Mouse (Mus musculus) heart, embryonic 14.5 days (tissue): ENCODE measurements around the gene Traf1. TPM values are rescaled to one million over a fixed set of nuclear protein-coding genes. Genes with fewer than 3 reads are reported as not detected.

Experiments
- ATAC-seq: fragments of 200-750 bp; cut with Nextera tagmentation; 2 replicates; pipeline ENCODE4 v1.8.0; 2017; ENCODE audit warnings: low read depth, moderate TSS enrichment; ENCODE audit not compliant: insufficient number of reproducible peaks, insufficient read depth, low FRiP score
- H3K27ac ChIP-seq, 2 experiments: fragments of 200-500 bp in 1 of 2; fragments of 300-500 bp in 1 of 2; sonication (generic) in 1 of 2; replicated peaks in 1 of 2; 2 replicates each; pipeline ENCODE4 v1.5.1; 2012 to 2014; ENCODE audit warnings: low read depth in 2 of 2, low read length in 2 of 2, control low read depth in 1 of 2, mild to moderate bottlenecking in 1 of 2, mixed read lengths in 1 of 2; ENCODE audit not compliant: control insufficient read depth in 1 of 2, insufficient read depth in 1 of 2
- H3K27me3 ChIP-seq: fragments of 300-500 bp; sonication (generic); 2 replicates; pipeline ENCODE4 v1.6.1; 2014; ENCODE audit warnings: mild to moderate bottlenecking, low read length, control low read depth; ENCODE audit not compliant: control insufficient read depth, insufficient read depth
- H3K36me3 ChIP-seq: fragments of 300-500 bp; sonication (generic); 2 replicates; pipeline ENCODE4 v1.6.1; 2014; ENCODE audit warnings: mild to moderate bottlenecking, control low read depth, low read length, mixed read lengths; ENCODE audit not compliant: control insufficient read depth, insufficient read depth
- H3K4me1 ChIP-seq, 2 experiments: fragments of 200-500 bp in 1 of 2; fragments of 300-500 bp in 1 of 2; sonication (generic) in 1 of 2; 2 replicates each; pipeline ENCODE4 v1.6.1; 2012 to 2014; ENCODE audit warnings: low read length in 2 of 2, control low read depth in 1 of 2, mixed read lengths in 1 of 2; ENCODE audit not compliant: control insufficient read depth in 2 of 2, insufficient read depth in 2 of 2
- H3K4me2 ChIP-seq: fragments of 300-500 bp; sonication (generic); 2 replicates; pipeline ENCODE4 v1.6.1; 2014; ENCODE audit warnings: mild to moderate bottlenecking, low read length
- H3K4me3 ChIP-seq, 2 experiments: fragments of 200-500 bp in 1 of 2; fragments of 300-500 bp in 1 of 2; sonication (generic) in 1 of 2; 2 replicates each; pipeline ENCODE4 v1.5.1; 2012 to 2014; ENCODE audit warnings: low read length in 2 of 2, mild to moderate bottlenecking in 2 of 2, control low read depth in 1 of 2, low read depth in 1 of 2, moderate library complexity in 1 of 2; ENCODE audit not compliant: control insufficient read depth in 1 of 2, insufficient read depth in 1 of 2
- H3K9ac ChIP-seq: fragments of 300-500 bp; sonication (generic); 2 replicates; pipeline ENCODE4 v1.6.1; 2014; ENCODE audit warnings: mild to moderate bottlenecking, low read length
- H3K9me3 ChIP-seq: fragments of 300-500 bp; sonication (generic); 2 replicates; pipeline ENCODE4 v1.6.1; 2016; ENCODE audit warnings: low read length, control low read depth; ENCODE audit not compliant: control insufficient read depth
- WGBS: fragments of 180-500 bp; shearing (Covaris S2); extraction: QIAGEN DNeasy Blood & Tissue Kit; methylation state at CpG from one replicate; pipeline ENCODE4 v1.1.7; 2014; 5-methylcytosine and 5-hydroxymethylcytosine counted together
- polyA plus RNA-seq: library from polyadenylated mRNA; unstranded; fragments of >200 nt; fragmentation: Nextera tagmentation; extraction: Ambion mirVana; gene quantifications from 2 replicates; pipeline ENCODE4 v1.2.1, GENCODE M21; 2014

Traf1 gene
- polyA plus RNA-seq, 1 experiment from 2014 or later, result 2.0 TPM

DNA sequence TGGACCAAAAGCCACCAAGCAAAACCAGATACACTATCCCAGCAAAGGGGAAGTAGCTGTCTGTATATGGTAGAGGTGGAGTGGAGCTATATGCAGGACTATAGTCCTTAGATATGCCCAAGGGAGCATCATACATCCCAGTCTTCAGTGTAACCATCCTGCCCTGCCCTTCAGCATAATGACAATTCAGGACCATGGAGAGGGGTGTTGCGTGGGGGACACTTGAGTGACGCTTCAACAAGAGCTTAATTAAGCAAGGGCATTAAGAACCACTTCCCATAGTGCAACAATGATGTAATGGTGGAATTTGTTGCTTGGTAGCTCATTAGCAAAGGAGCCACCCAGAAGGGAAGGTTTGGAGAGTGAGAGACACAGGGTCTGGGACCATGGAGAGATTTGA, 12.9 kb downstream of the Traf1 start:
- 8% methylated on average over 2 of the region's 2 CpGs for WGBS
- no peak overlapping the region for H3K4me2 ChIP-seq
- H3K4me3 ChIP-seq, result no peak overlapping the region
- peaks cover 7 to 8% of the 10 kb centered on the region in 2 experiments for H3K4me1 ChIP-seq
- H3K36me3 ChIP-seq, result no peaks in the 10 kb centered on the region
- ATAC-seq, result no peak
- no peaks in the 10 kb centered on the region for H3K27me3 ChIP-seq
- H3K9ac ChIP-seq, result no peak overlapping the region
- H3K9me3 ChIP-seq, result no peaks in the 10 kb centered on the region
- no peak overlapping the region for H3K27ac ChIP-seq

GRCm38 (mm10) chr2:34946046-34946445, 15.5 kb downstream of the Traf1 start:
- Histone ChIP-seq H3K4me3 (no peak overlapping the region), H3K27ac (no peak overlapping the region), H3K36me3 (no peaks in the 10 kb centered on the region), H3K4me2 (no peak overlapping the region), H3K27me3 (no peaks in the 10 kb centered on the region; the same call in 1 of the 2 replicates), H3K4me1 (peaks cover 7 to 8% of the 10 kb centered on the region in 2 experiments), H3K9ac (no peak overlapping the region), H3K9me3 (no peaks in the 10 kb centered on the region)
- WGBS, result 68% methylated on average over 4 of the region's 4 CpGs
- no peak for ATAC-seq

GRCm38 (mm10) chr2:34945580-34945979, 16.0 kb downstream of the Traf1 start:
- ATAC-seq, result no peak

DNA sequence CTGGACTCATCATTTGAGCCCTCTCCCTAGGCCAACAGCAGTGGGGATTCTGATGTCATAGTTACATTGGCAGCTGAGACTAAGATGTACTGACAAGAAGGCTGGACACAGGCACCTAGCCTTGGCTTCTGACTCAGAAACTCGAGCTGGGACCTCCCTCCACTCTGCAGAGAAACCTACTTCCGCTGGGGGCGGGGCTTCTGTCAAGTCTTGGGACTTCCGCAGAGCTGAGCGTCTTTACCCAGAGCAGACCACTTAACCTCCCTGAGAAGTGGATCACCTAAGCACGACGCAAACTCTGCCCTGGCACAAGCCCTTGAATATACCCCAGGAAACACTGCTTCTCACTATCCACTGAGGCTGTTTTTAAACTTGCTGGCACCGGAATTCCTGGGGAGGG, 16.8 kb downstream of the Traf1 start:
- Histone ChIP-seq H3K36me3 (no peaks in the 10 kb centered on the region), H3K9me3 (no peaks in the 10 kb centered on the region), H3K9ac (0 out of 2 replicates have a peak overlapping the region, but pooled peaks have one; percentile 21), H3K4me3 (peak overlapping the region; percentile 10 to 20; a peak in 3 of 4 replicates), H3K27me3 (no peaks in the 10 kb centered on the region; the same call in 1 of the 2 replicates), H3K4me1 (peaks cover 7 to 8% of the 10 kb centered on the region in 2 experiments), H3K4me2 (peak overlapping the region; percentile 56), H3K27ac (0 out of 4 replicates have a peak overlapping the region, but pooled peaks of 1 of the 2 experiments have one; percentile 3)
- ATAC-seq, result no peak
- WGBS, result 4% methylated on average over 8 of the region's 8 CpGs

More at GRCm38 (mm10) chr2:34945580-34945979, 16.0 kb downstream of the Traf1 start:
- WGBS, result 79% methylated on average over 4 of the region's 4 CpGs
- Histone ChIP-seq H3K9me3 (no peaks in the 10 kb centered on the region), H3K4me1 (peaks cover 7 to 8% of the 10 kb centered on the region in 2 experiments), H3K36me3 (no peaks in the 10 kb centered on the region), H3K4me3 (no peak overlapping the region), H3K9ac (no peak overlapping the region), H3K27me3 (no peaks in the 10 kb centered on the region; the same call in 1 of the 2 replicates), H3K4me2 (no peak overlapping the region), H3K27ac (no peak overlapping the region)

- Histone ChIP-seq H3K36me3 (no peaks in the 10 kb centered on the region), H3K4me3 (no peak overlapping the region), H3K9ac (no peak overlapping the region), H3K9me3 (no peaks in the 10 kb centered on the region), H3K4me2 (no peak overlapping the region), H3K27ac (no peak overlapping the region), H3K27me3 (no peaks in the 10 kb centered on the region; the same call in 1 of the 2 replicates), H3K4me1 (peaks cover 8 to 16% of the 10 kb centered on the region in 2 experiments)
- no peak for ATAC-seq
- WGBS, result 77% methylated on average over 13 of the region's 13 CpGs
Observed at GRCm38 (mm10) chr2:34943556-34944120, 17.9 kb downstream of the Traf1 start.

GRCm38 (mm10) chr2:34941061-34941675, 20.4 kb downstream of the Traf1 start:
- H3K27me3 ChIP-seq, result no peaks in the 10 kb centered on the region; the same call in 1 of the 2 replicates
- no peak overlapping the region for H3K27ac ChIP-seq

GRCm38 (mm10) chr2:34940246-34940645, 21.3 kb downstream of the Traf1 start:
- no peaks in the 10 kb centered on the region for H3K9me3 ChIP-seq
- H3K36me3 ChIP-seq, result no peaks in the 10 kb centered on the region
- ATAC-seq, result no peak
- no peak overlapping the region for H3K4me3 ChIP-seq
- WGBS, result 71% methylated on average over 5 of the region's 5 CpGs
- no peak overlapping the region for H3K4me2 ChIP-seq
- H3K4me1 ChIP-seq, result peaks cover 15 to 24% of the 10 kb centered on the region in 2 experiments
- no peak overlapping the region for H3K9ac ChIP-seq
- H3K27me3 ChIP-seq, result no peaks in the 10 kb centered on the region; the same call in 1 of the 2 replicates
- H3K27ac ChIP-seq, result no peak overlapping the region

More at GRCm38 (mm10) chr2:34941061-34941675, 20.4 kb downstream of the Traf1 start:
- Histone ChIP-seq H3K4me3 (no peak overlapping the region), H3K9me3 (no peaks in the 10 kb centered on the region), H3K9ac (no peak overlapping the region), H3K36me3 (no peaks in the 10 kb centered on the region), H3K4me1 (peaks cover 16 to 26% of the 10 kb centered on the region in 2 experiments), H3K4me2 (no peak overlapping the region)
- no peak for ATAC-seq
- 63% methylated on average over 11 of the region's 11 CpGs for WGBS
